Mouse (Mus musculus) neural tube, embryonic 11.5 days (tissue): ENCODE results near the gene St3gal4. TPM values are rescaled to one million over a fixed set of nuclear protein-coding genes. Genes with fewer than 3 reads are reported as not detected.

ENCODE experiments used
- ATAC-seq: fragments of 200-750 bp; cut with Nextera tagmentation; 2 replicates; pipeline ENCODE4 v1.8.0; 2017; ENCODE audit warnings: moderate number of reproducible peaks, mild to moderate bottlenecking, moderate TSS enrichment, moderate library complexity; ENCODE audit not compliant: insufficient read depth, low FRiP score, low TSS enrichment
- DNase-seq: peaks from one replicate; pipeline ENCODE4 v3.0.0-alpha.2; 2015; ENCODE audit warnings: low spot score
- H3K27ac ChIP-seq: fragments of 300-500 bp; sonication (generic); 2 replicates; pipeline ENCODE4 v1.5.1; 2014; ENCODE audit warnings: low read depth, mild to moderate bottlenecking, low read length
- H3K27me3 ChIP-seq: fragments of 300-500 bp; sonication (generic); 2 replicates; pipeline ENCODE4 v1.6.1; 2014; ENCODE audit warnings: mild to moderate bottlenecking, low read length, mixed read lengths; ENCODE audit not compliant: control insufficient read depth, insufficient read depth
- H3K36me3 ChIP-seq: fragments of 300-500 bp; sonication (generic); 2 replicates; pipeline ENCODE4 v1.6.1; 2014; ENCODE audit warnings: mild to moderate bottlenecking, low read length, moderate library complexity, mixed read lengths; ENCODE audit not compliant: control insufficient read depth, insufficient read depth
- H3K4me1 ChIP-seq: fragments of 300-500 bp; sonication (generic); 2 replicates; pipeline ENCODE4 v1.6.1; 2014; ENCODE audit warnings: low read length, mixed read lengths; ENCODE audit not compliant: control insufficient read depth, insufficient read depth
- H3K4me2 ChIP-seq: fragments of 300-500 bp; sonication (generic); 2 replicates; pipeline ENCODE4 v1.6.1; 2014; ENCODE audit warnings: low read depth, mild to moderate bottlenecking, moderate library complexity
- H3K4me3 ChIP-seq: fragments of 300-500 bp; sonication (generic); 2 replicates; pipeline ENCODE4 v1.5.1; 2014; ENCODE audit warnings: low read depth, low read length
- H3K9ac ChIP-seq: fragments of 300-500 bp; sonication (generic); 2 replicates; pipeline ENCODE4 v1.6.1; 2014; ENCODE audit warnings: mild to moderate bottlenecking, low read length
- H3K9me3 ChIP-seq: fragments of 300-500 bp; sonication (generic); 2 replicates; pipeline ENCODE4 v1.6.1; 2016; ENCODE audit warnings: low read length; ENCODE audit not compliant: control insufficient read depth
- WGBS: fragments of 180-500 bp; shearing (Covaris S2); extraction: QIAGEN DNeasy Blood & Tissue Kit; methylation state at CpG from one replicate; pipeline ENCODE4 v1.1.7; 2014; 5-methylcytosine and 5-hydroxymethylcytosine counted together
- polyA plus RNA-seq: library from polyadenylated mRNA; unstranded; fragments of >200 nt; fragmentation: Nextera tagmentation; extraction: Ambion mirVana; gene quantifications from 2 replicates; pipeline ENCODE4 v1.2.1, GENCODE M21; 2014

The St3gal4 gene
- polyA plus RNA-seq, 1 experiment from 2014 or later: 12.3 TPM

GRCm38 (mm10) chr9:35105438-35105837 lies 13.6 kb downstream of the St3gal4 start:
- Histone ChIP-seq H3K9me3 (no peaks in the 10 kb centered on the region), H3K27ac (no peak overlapping the region), H3K4me2 (no peak overlapping the region), H3K9ac (no peak overlapping the region), H3K4me1 (no peaks in the 10 kb centered on the region), H3K4me3 (no peak overlapping the region), H3K36me3 (no peaks in the 10 kb centered on the region), H3K27me3 (no peaks in the 10 kb centered on the region)
- ATAC-seq: no peak
- WGBS: 81% methylated on average over 2 of the region's 2 CpGs
- DNase-seq: no peak

- no peak for DNase-seq
- H3K27me3 ChIP-seq: no peaks in the 10 kb centered on the region
- 91% methylated on average over 4 of the region's 4 CpGs for WGBS
Observed at GRCm38 (mm10) chr9:35104711-35105110, 14.4 kb downstream of the St3gal4 start.

GRCm38 (mm10) chr9:35098762-35099161 lies 20.3 kb downstream of the St3gal4 start:
- no peak overlapping the region for H3K9ac ChIP-seq
- no peak overlapping the region for H3K4me3 ChIP-seq
- DNase-seq (no peak), ATAC-seq (no peak)
- no peaks in the 10 kb centered on the region for H3K9me3 ChIP-seq
- 78% methylated on average over 4 of the region's 4 CpGs for WGBS
- no peaks in the 10 kb centered on the region for H3K4me1 ChIP-seq
- H3K27me3 ChIP-seq: no peaks in the 10 kb centered on the region
- no peak overlapping the region for H3K4me2 ChIP-seq
- no peak overlapping the region for H3K27ac ChIP-seq
- no peaks in the 10 kb centered on the region for H3K36me3 ChIP-seq

More at GRCm38 (mm10) chr9:35104711-35105110, 14.4 kb downstream of the St3gal4 start:
- H3K9me3 ChIP-seq: no peaks in the 10 kb centered on the region
- no peaks in the 10 kb centered on the region for H3K36me3 ChIP-seq
- no peak overlapping the region for H3K27ac ChIP-seq
- no peak overlapping the region for H3K4me2 ChIP-seq
- H3K9ac ChIP-seq: no peak overlapping the region
- H3K4me1 ChIP-seq: no peaks in the 10 kb centered on the region
- ATAC-seq: no peak
- H3K4me3 ChIP-seq: no peak overlapping the region

GRCm38 (mm10) chr9:35097901-35098300 lies 21.2 kb downstream of the St3gal4 start:
- Histone ChIP-seq H3K9ac (no peak overlapping the region), H3K4me2 (no peak overlapping the region), H3K9me3 (no peaks in the 10 kb centered on the region), H3K27ac (no peak overlapping the region), H3K36me3 (no peaks in the 10 kb centered on the region), H3K4me1 (no peaks in the 10 kb centered on the region), H3K4me3 (no peak overlapping the region), H3K27me3 (no peaks in the 10 kb centered on the region)
- WGBS: 89% methylated on average over 4 of the region's 4 CpGs
- DNase-seq (no peak), ATAC-seq (no peak)

GRCm38 (mm10) chr9:35095726-35096125 lies 23.3 kb downstream of the St3gal4 start:
- no peak for DNase-seq
- H3K9me3 ChIP-seq: no peaks in the 10 kb centered on the region
- ATAC-seq: no peak
- H3K36me3 ChIP-seq: no peaks in the 10 kb centered on the region
- no peaks in the 10 kb centered on the region for H3K27me3 ChIP-seq
- H3K4me2 ChIP-seq: no peak overlapping the region
- WGBS: 78% methylated on average over 1 of the region's 1 CpGs
- H3K4me1 ChIP-seq: no peaks in the 10 kb centered on the region
- no peak overlapping the region for H3K9ac ChIP-seq
- H3K4me3 ChIP-seq: no peak overlapping the region
- no peak overlapping the region for H3K27ac ChIP-seq

- 91% methylated on average over 3 of the region's 3 CpGs for WGBS
- Histone ChIP-seq H3K4me2 (no peak overlapping the region), H3K36me3 (no peaks in the 10 kb centered on the region), H3K9me3 (no peaks in the 10 kb centered on the region), H3K4me1 (no peaks in the 10 kb centered on the region), H3K27ac (no peak overlapping the region), H3K9ac (no peak overlapping the region), H3K27me3 (no peaks in the 10 kb centered on the region), H3K4me3 (no peak overlapping the region)
- DNase-seq (no peak), ATAC-seq (no peak)
Observed at GRCm38 (mm10) chr9:35093350-35093749, 25.7 kb downstream of the St3gal4 start.

- no peak for ATAC-seq
- WGBS: 94% methylated on average over 2 of the region's 2 CpGs
- Histone ChIP-seq H3K4me1 (no peaks in the 10 kb centered on the region), H3K36me3 (no peaks in the 10 kb centered on the region), H3K27ac (no peak overlapping the region), H3K4me3 (no peak overlapping the region), H3K9me3 (no peaks in the 10 kb centered on the region), H3K27me3 (no peaks in the 10 kb centered on the region), H3K4me2 (no peak overlapping the region), H3K9ac (no peak overlapping the region)
- DNase-seq: no peak
Observed at GRCm38 (mm10) chr9:35092904-35093303, 26.2 kb downstream of the St3gal4 start.

- no peaks in the 10 kb centered on the region for H3K27me3 ChIP-seq
- no peaks in the 10 kb centered on the region for H3K4me1 ChIP-seq
- H3K4me2 ChIP-seq: no peak overlapping the region
- no peaks in the 10 kb centered on the region for H3K9me3 ChIP-seq
- 85% methylated on average over 2 of the region's 2 CpGs for WGBS
- DNase-seq: no peak
- H3K9ac ChIP-seq: no peak overlapping the region
- no peak overlapping the region for H3K27ac ChIP-seq
- no peak overlapping the region for H3K4me3 ChIP-seq
- H3K36me3 ChIP-seq: no peaks in the 10 kb centered on the region
- ATAC-seq: no peak
Observed at GRCm38 (mm10) chr9:35061446-35061845, 57.6 kb downstream of the St3gal4 start.

GRCm38 (mm10) chr9:35059881-35060280 lies 59.2 kb downstream of the St3gal4 start:
- Histone ChIP-seq H3K9ac (no peak overlapping the region), H3K9me3 (no peaks in the 10 kb centered on the region), H3K4me2 (no peak overlapping the region), H3K36me3 (no peaks in the 10 kb centered on the region), H3K4me3 (no peak overlapping the region), H3K4me1 (no peaks in the 10 kb centered on the region), H3K27me3 (no peaks in the 10 kb centered on the region), H3K27ac (no peak overlapping the region)
- DNase-seq: no peak
- 88% methylated on average over 5 of the region's 5 CpGs for WGBS
- ATAC-seq: no peak
